32 mouse cellular contexts compared by ENCODE assay signal in the genomic region with DNA sequence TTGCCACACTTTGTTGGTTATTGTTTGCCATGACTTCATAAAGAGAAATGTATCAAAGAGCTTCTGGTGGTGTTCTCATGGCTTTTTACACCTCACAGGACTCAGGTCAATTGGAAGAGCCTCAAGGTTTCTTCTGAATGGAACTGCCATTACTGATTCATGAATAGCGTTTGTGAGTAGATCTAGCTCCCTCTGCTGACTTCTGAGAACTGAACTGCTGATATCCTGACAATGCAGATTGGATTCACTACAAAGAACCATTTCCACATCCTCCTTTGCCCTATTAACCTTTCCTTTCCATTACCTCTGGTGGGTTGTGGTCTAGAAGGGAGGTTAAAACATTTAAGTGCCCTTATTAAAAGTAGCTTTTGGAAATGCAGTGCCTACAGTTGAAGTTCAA. TPM values are rescaled to one million over a fixed set of nuclear protein-coding genes. Genes with fewer than 3 reads are reported as not detected.
DNase-seq lines count a peak whose midpoint lies in the region; ATAC-seq and TF ChIP-seq lines count a peak whose summit lies in the region.
"Had no signal": no experiment of that assay in that cellular context is flagged by ENCODE, and none has a peak within 500 bp of the region (broad histone marks: within the 10 kb centered on the region; RNA-seq: fewer than 3 reads in every experiment).

No protein-coding gene starts in this region.

- H3K4me2 ChIP-seq in stomach, postnatal 0 days (replicated peaks; ENCODE audit: low read depth) = no peak overlapping the region
- H3K4me2 ChIP-seq: embryonic facial prominence, embryonic 13.5 days; heart, embryonic 12.5 days; hindbrain, embryonic 12.5 days; liver, embryonic 11.5 days; lung, embryonic 14.5 days; midbrain, embryonic 13.5 days had no signal

- no peaks in the 10 kb centered on the region for H3K27me3 ChIP-seq in Patski
- no peaks in the 10 kb centered on the region for H3K27me3 ChIP-seq in stomach, postnatal 0 days (ENCODE audit: control insufficient read depth, insufficient read depth, low read length)
- H3K27me3 ChIP-seq: embryonic facial prominence, embryonic 13.5 days; heart, embryonic 12.5 days; hindbrain, embryonic 12.5 days; megakaryocyte, embryonic 14.5 days; midbrain, embryonic 13.5 days had no signal

- 17% methylated on average over 1 of the region's 1 CpGs for WGBS in stomach, postnatal 0 days

- ATAC-seq in Patski = no peak
- ATAC-seq in stomach, postnatal 0 days (ENCODE audit: low FRiP score, low TSS enrichment) = no peak
- ATAC-seq: forebrain, embryonic 14.5 days; midbrain, embryonic 13.5 days had no signal

- TF ChIP-seq EP300 in stomach, postnatal 0 days (optimal IDR thresholded peaks at IDR 0.05) = no peak

- no peaks in the 10 kb centered on the region for H3K9me3 ChIP-seq in stomach, postnatal 0 days (ENCODE audit: control insufficient read depth, low read length)

- in situ Hi-C loops in Patski (cut with MboI; ENCODE audit: low pct_unique_long_range_greater_than_20kb) = loop anchor here (10.0 kb wide), 1 partner anchor 301 kb away; no protein-coding TSS in a partner anchor

- no peaks in the 10 kb centered on the region for H3K36me3 ChIP-seq in stomach, postnatal 0 days (ENCODE audit: control insufficient read depth, insufficient read depth, low read length)
- H3K36me3 ChIP-seq: embryonic facial prominence, embryonic 13.5 days; heart, embryonic 12.5 days; hindbrain, embryonic 12.5 days; midbrain, embryonic 13.5 days had no signal

- no peak overlapping the region for H3K4me3 ChIP-seq in stomach, postnatal 0 days (ENCODE audit: low read depth, low read length)
- H3K4me3 ChIP-seq: embryonic facial prominence, embryonic 13.5 days; gastrocnemius, adult 2 months; heart, embryonic 12.5 days; hindbrain, embryonic 12.5 days; megakaryocyte, embryonic 14.5 days; midbrain, embryonic 13.5 days had no signal

- POLR2A ChIA-PET in Patski (lab: Charles Lee) = no interaction called here

- CTCF ChIA-PET in Patski (lab: Charles Lee) = interaction anchor here (0.9 to 1.2 kb wide), 2 partner anchors 11 to 12 kb away, joined by 3 read pairs; no protein-coding TSS in a partner anchor

- H3K9ac ChIP-seq in stomach, postnatal 0 days (ENCODE audit: low read length) = no peak overlapping the region
- H3K9ac ChIP-seq: embryonic facial prominence, embryonic 13.5 days; heart, embryonic 12.5 days; hindbrain, embryonic 12.5 days; lung, embryonic 14.5 days; midbrain, embryonic 13.5 days had no signal

- TF ChIP-seq CTCF in Patski (IDR thresholded peaks at IDR 0.05) = peak; percentile 51
- TF ChIP-seq CTCF in stomach, postnatal 0 days (IDR thresholded peaks at IDR 0.05; ENCODE audit: low read depth) = peak; percentile 59

- no peaks in the 10 kb centered on the region for H3K4me1 ChIP-seq in stomach, postnatal 0 days (replicated peaks; ENCODE audit: control insufficient read depth, insufficient read depth)
- H3K4me1 ChIP-seq: embryonic facial prominence, embryonic 13.5 days; heart, embryonic 12.5 days; hindbrain, embryonic 12.5 days; megakaryocyte, embryonic 14.5 days; midbrain, embryonic 13.5 days had no signal

- no peak overlapping the region for H3K27ac ChIP-seq in stomach, postnatal 0 days (replicated peaks)
- H3K27ac ChIP-seq: embryonic facial prominence, embryonic 13.5 days; gastrocnemius, adult 2 months; hindbrain, embryonic 12.5 days; midbrain, embryonic 13.5 days had no signal

- peak; percentile 3 to 7 for DNase-seq in kidney, adult 8-10 months
- no peak for DNase-seq in kidney, postnatal 4 days
- peak; percentile 3 for DNase-seq in lung, postnatal 36 days
- no peak for DNase-seq in lung, adult 18-20 months
- no peak for DNase-seq in Patski (ENCODE audit: low read depth, low spot score)
- DNase-seq in stomach, postnatal 0 days (ENCODE audit: low spot score) = no peak
- no peak for DNase-seq in adrenal gland, adult 2 months
- no peak for DNase-seq in embryo, embryonic 10 days (ENCODE audit: low spot score)
- DNase-seq: adrenal gland, postnatal 25 days; cerebellum, adult 11-12 months; cerebellum, postnatal 25 days; embryo, embryonic 11 days; gastrocnemius, adult 2 months; heart, postnatal 14 days; kidney, adult 11 months; lung, embryonic 14.5 days; right cerebral cortex, postnatal 14 days had no signal

RNA-seq across cellular contexts. Expression of gene Vmn1r46, which starts 16.9 kb away (rescaled TPM):
- 0.01 TPM for polyA plus RNA-seq in Patski (2021)
- 0.01 TPM in 1 of 2 replicates, not detected in the other for polyA plus RNA-seq in stomach, postnatal 0 days (2015; fragmentation: Nextera tagmentation; extraction: Ambion mirVana)
- not detected for total RNA-seq in adrenal gland, adult 2 months (2021)
- not detected in 2 replicates for polyA plus RNA-seq in adrenal gland, adult 2 months (2012; rRNA removed)
- total RNA-seq: adrenal gland, postnatal 25 days; gastrocnemius, adult 2 months; heart, postnatal 14 days; layer of hippocampus, postnatal 25 days; left cerebral cortex, postnatal 10 days had no signal
- polyA plus RNA-seq: embryonic facial prominence, embryonic 13.5 days; forebrain, embryonic 14.5 days; frontal cortex, adult 2 months; gonadal fat pad, adult 2 months; heart, embryonic 12.5 days; hindbrain, embryonic 12.5 days; large intestine, adult 2 months; limb, embryonic 11.5 days; liver, embryonic 11.5 days; lung, embryonic 14.5 days; midbrain, embryonic 13.5 days; neural tube, embryonic 11.5 days; thymus, postnatal 0 days had no signal

RNA-seq across cellular contexts. Expression of gene Vmn1r47, which starts 30.0 kb away (rescaled TPM):
- not detected for polyA plus RNA-seq in Patski (2021)
- not detected in 2 replicates for polyA plus RNA-seq in stomach, postnatal 0 days (2015; fragmentation: Nextera tagmentation; extraction: Ambion mirVana)
- total RNA-seq in adrenal gland, adult 2 months (2021) = not detected
- not detected in 2 replicates for polyA plus RNA-seq in adrenal gland, adult 2 months (2012; rRNA removed)
- total RNA-seq: adrenal gland, postnatal 25 days; gastrocnemius, adult 2 months; heart, postnatal 14 days; layer of hippocampus, postnatal 25 days had no signal
- polyA plus RNA-seq: embryonic facial prominence, embryonic 13.5 days; forebrain, embryonic 14.5 days; frontal cortex, adult 2 months; gonadal fat pad, adult 2 months; heart, embryonic 12.5 days; hindbrain, embryonic 12.5 days; large intestine, adult 2 months; limb, embryonic 11.5 days; liver, embryonic 11.5 days; lung, embryonic 14.5 days; midbrain, embryonic 13.5 days; neural tube, embryonic 11.5 days; thymus, postnatal 0 days had no signal

RNA-seq across cellular contexts. Expression of gene Vmn1r45, which starts 45.6 kb away (rescaled TPM):
- not detected for polyA plus RNA-seq in Patski (2021)
- 0.05 TPM in 1 of 2 replicates, not detected in the other for polyA plus RNA-seq in stomach, postnatal 0 days (2015; fragmentation: Nextera tagmentation; extraction: Ambion mirVana)
- total RNA-seq in adrenal gland, adult 2 months (2021) = not detected
- not detected in 2 replicates for polyA plus RNA-seq in adrenal gland, adult 2 months (2012; rRNA removed)
- total RNA-seq: adrenal gland, postnatal 25 days; gastrocnemius, adult 2 months; heart, postnatal 14 days; layer of hippocampus, postnatal 25 days; left cerebral cortex, postnatal 10 days had no signal
- polyA plus RNA-seq: embryonic facial prominence, embryonic 13.5 days; forebrain, embryonic 14.5 days; frontal cortex, adult 2 months; gonadal fat pad, adult 2 months; heart, embryonic 12.5 days; hindbrain, embryonic 12.5 days; large intestine, adult 2 months; limb, embryonic 11.5 days; liver, embryonic 11.5 days; lung, embryonic 14.5 days; midbrain, embryonic 13.5 days; neural tube, embryonic 11.5 days; thymus, postnatal 0 days had no signal

RNA-seq across cellular contexts. Expression of gene Vmn1r48, which starts 50.7 kb away (rescaled TPM):
- polyA plus RNA-seq in Patski (2021) = not detected
- not detected in 2 replicates for polyA plus RNA-seq in stomach, postnatal 0 days (2015; fragmentation: Nextera tagmentation; extraction: Ambion mirVana)
- not detected for total RNA-seq in adrenal gland, adult 2 months (2021)
- not detected in 2 replicates for polyA plus RNA-seq in adrenal gland, adult 2 months (2012; rRNA removed)
- total RNA-seq: adrenal gland, postnatal 25 days; gastrocnemius, adult 2 months; heart, postnatal 14 days; layer of hippocampus, postnatal 25 days; left cerebral cortex, postnatal 10 days had no signal
- polyA plus RNA-seq: embryonic facial prominence, embryonic 13.5 days; forebrain, embryonic 14.5 days; frontal cortex, adult 2 months; gonadal fat pad, adult 2 months; heart, embryonic 12.5 days; hindbrain, embryonic 12.5 days; large intestine, adult 2 months; limb, embryonic 11.5 days; liver, embryonic 11.5 days; lung, embryonic 14.5 days; midbrain, embryonic 13.5 days; neural tube, embryonic 11.5 days; thymus, postnatal 0 days had no signal

Comparison
In these comparisons a context has a peak if more than half of its experiments do, and no peak if none do; other contexts are left out.
1. DNase-seq: peak in kidney, adult 8-10 months (2 of 2) and lung, postnatal 36 days (single experiment); none in kidney, postnatal 4 days (0 of 2), lung, adult 18-20 months (0 of 2), Patski (single experiment), stomach, postnatal 0 days (single experiment), adrenal gland, adult 2 months (single experiment) and embryo, embryonic 10 days (single experiment).